Mouse (Mus musculus) G1E-ER4 (cell line): ENCODE results near the gene Hsh2d. TPM values are rescaled to one million over a fixed set of nuclear protein-coding genes. Genes with fewer than 3 reads are reported as not detected.

Source experiments
- GATA1 ChIP-seq: IDR thresholded peaks from one replicate; pipeline ENCODE4 v1.8.0; 2012; ENCODE audit warnings: low read length, inconsistent platforms
- polyA plus RNA-seq: library from polyadenylated mRNA; stranded (reverse); fragments of >175 nt; gene quantifications from 2 replicates; pipeline ENCODE4 v1.2.3, GENCODE M21; 2012

Hsh2d gene
- polyA plus RNA-seq = 0.12 and 0.25 TPM in 2 replicates

DNA sequence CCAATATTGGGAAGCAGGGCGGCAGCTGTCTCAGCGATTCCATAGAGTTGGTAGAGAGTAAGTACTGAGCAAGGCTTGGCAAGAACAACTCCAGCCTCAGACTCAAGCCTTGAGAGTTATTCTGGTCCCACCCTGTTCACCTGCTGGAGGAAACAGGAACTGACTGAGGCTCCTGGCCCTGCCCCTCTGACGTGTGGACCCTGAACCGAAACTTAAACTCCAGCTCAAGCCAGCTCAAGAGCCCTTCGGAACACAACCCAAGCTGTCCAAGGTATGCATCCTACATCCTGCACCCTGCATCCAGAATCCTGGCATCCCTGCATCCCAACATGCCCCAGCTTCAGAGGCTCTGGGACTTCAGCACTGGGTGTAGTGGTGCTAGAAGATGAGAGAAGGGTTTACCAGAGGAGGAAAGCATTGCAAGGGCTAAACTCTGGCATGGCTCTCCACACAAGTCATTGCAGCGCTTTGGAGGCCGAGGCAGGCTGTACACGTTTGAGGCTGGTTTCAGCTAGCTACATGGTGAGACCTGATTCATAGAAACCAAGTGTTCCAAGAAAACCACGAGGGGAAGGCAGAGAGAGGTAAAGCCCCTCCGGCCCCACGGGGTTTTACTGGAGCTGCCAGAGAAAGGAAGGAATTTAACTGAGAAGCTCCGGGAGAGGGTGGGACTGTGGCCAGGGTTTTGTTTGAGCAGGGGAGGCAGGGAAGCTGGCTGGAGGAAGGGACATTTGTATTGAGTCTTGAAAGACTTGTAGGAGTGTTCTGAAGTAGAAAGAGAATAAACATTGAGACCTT is at the start of gene Hsh2d:
Gene Hsh2d (plus strand): TSS at position 222 of the 798 bp plus-strand sequence.
- no peak for TF ChIP-seq GATA1

DNA sequence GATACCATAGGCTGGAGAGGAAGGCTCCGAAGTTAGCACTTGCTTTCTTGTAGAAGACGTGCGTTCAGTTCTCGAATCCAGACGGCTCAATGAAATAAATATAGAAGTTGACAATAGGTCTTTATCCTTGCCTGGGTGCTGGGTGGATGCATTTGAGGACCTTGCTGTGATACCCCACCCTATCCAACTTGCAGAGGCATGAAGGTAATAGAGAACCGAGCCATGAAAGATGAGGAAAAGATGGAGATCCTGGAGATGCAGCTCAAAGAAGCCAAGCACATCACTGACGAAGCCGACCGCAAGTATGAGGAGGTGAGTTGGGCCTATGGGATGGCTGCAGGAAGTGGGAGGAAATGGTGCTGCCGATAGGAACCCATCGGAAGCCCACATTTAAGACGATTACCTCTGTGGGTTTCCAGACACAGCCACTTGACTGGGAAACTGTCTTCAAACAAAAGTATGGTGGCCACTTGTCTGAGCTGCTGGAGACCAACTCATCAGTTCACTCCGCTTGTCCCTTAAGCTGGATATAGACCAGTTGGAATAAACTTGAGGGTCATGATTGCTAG is 46.1 kb upstream of the Hsh2d start:
- no peak for TF ChIP-seq GATA1

GRCm38 (mm10) chr8:72144345-72144975 is 45.0 kb upstream of the Hsh2d start:
- no peak for TF ChIP-seq GATA1

GRCm38 (mm10) chr8:72145511-72145910 is 43.9 kb upstream of the Hsh2d start:
- TF ChIP-seq GATA1 = no peak

DNA sequence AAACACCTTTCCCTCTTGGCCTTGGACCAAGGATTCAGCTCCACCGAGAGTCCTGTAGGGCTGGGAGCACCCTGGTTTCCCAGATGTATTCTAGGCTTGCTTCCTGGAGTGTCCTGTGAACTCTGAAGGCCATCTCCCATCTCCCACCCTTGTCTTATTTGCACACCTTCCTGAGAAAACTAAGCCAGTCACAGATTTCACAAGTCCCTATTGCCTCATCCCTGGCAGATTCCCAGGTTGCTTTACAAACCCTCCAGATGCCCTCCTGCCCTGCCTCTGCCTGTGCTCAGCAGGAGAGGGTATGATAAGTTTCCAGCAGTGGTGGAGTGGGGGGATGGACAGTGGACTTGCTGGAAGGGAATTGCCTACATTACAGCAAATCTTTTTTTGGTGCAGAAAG is 43.4 kb upstream of the Hsh2d start:
- TF ChIP-seq GATA1 = no peak

DNA sequence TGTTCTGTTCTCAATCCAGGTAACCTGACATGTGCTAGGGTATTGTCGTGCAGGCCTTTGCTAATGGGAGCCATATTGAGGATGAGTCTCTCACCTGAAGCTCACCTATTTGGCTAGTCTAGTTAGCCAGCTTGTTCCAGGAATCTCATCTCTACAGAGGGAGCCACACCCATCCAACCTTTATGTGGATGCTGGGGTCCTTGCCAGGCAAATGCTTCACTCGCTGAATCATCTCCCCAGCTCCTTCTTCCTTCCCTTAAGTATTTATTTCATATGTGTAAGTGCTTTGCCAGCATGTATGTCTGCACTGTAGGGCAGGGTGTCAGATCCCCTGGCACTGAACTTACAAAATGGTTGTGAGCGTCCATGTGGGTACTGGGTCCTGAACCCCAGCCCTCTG is 42.9 kb upstream of the Hsh2d start:
- TF ChIP-seq GATA1 = no peak

- TF ChIP-seq GATA1 = no peak
Observed at GRCm38 (mm10) chr8:72147266-72147665, 42.2 kb upstream of the Hsh2d start.

DNA sequence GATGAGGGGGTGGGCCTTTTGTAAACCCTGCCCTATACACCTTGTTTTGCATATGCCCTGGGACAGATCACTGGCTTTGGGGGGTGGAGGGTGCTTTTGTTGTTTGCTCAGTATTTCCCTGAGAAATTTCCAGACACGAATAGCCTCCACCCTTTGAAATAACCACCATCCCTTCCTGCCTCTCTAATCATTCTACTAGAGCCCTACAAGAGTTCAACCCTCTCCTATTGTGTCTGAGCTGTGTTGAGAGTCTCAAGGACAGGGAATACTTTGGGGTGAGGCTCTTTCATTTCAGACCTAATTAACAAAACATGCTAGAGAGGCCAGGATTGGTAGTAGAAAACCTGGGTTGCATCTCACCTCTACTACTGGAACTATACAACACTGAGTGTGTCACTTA is 40.4 kb upstream of the Hsh2d start:
- no peak for TF ChIP-seq GATA1

DNA sequence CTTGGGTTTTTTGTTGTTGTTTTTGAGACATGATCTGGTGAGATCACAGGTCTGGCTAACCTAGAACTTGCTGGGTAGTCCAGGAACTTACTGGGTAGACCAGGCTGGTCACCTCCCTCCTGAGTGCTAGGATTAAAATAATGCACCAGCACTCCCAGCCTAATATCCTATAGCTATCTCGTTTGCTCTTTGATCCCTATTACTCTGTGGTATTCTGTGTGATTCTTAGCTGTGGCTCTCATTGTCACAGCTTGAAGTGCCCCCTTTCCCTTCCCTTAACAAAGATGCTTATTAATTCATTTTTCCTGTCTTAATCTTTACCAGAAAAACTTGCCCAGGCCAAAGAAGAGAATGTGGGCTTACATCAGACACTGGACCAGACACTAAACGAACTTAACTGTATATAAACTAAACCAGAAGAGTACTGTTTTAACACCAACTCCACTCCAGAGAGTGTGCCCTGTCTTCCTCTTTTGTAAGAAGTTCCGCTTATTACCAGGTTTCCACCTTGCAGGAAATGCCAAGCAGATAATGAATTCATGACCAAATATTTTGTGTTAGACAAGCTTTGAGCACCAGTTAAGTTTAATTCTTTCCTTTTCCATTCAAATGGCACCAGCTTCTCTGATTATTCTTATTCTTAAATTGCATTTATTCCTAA is 37.9 kb upstream of the Hsh2d start:
- TF ChIP-seq GATA1 = no peak

DNA sequence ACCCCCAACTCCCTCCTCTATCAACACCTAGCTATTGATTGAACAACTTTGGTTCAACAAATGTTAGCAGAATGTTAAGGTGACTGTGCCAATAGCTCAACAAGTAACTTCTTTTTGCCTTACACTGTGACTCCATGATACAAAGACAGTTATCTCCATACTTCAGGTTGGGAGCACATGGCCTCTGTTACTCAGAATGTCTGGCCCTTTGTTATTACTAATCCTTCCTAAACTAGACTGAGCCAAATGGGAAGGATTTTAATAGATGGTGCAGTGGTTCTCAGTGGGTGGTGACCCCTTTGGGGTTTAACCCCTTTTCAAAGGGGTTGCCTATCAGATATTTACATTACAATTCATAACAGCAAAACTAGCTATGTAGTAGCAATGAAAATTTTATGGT is 36.1 kb upstream of the Hsh2d start:
- no peak for TF ChIP-seq GATA1

DNA sequence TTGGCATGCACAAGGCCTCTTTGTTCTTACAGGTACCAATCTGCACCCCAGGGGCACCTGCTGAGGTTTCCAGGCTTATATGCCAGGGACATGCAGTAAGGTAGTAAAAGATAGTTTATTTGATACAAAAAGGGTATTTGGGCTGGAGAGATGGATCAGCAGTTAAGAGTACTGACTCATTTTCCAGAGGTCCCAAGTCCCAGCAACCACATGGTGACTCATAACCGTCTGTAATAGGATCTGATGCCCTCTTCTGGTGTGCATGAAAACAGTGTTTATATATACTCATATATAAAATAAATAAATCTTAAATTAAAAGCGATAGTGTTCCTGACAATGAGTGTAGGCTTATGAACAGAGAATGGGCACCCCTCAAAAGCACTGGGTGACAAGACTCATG is 31.3 kb upstream of the Hsh2d start:
- no peak for TF ChIP-seq GATA1

DNA sequence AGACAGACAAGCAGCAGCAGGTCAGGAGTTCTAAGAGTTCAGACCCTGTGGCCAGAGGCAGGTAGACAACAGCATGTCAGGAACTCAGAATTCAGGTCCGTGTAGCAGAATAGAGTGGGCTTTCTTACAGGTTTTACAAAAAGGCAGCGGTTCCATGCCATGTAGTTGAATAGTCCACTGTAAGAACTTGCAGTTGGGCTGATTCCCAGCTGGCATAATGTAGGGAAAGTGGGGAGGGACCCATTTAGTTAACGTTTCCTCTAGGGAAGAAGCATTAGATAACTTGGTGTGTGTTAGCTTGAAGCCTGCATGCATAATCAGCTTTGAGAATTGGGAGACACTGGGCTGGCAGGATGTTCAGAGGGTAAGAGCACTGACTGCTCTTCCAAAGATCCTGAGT is 30.7 kb upstream of the Hsh2d start:
- TF ChIP-seq GATA1 = no peak

- no peak for TF ChIP-seq GATA1
Observed at GRCm38 (mm10) chr8:72160007-72160406, 29.4 kb upstream of the Hsh2d start.

- no peak for TF ChIP-seq GATA1
Observed at GRCm38 (mm10) chr8:72160707-72161697, 28.4 kb upstream of the Hsh2d start, which contains the start of gene Rab8a. TSS of gene Rab8a (plus strand) at chr8:72161200.

- TF ChIP-seq GATA1 = no peak
Observed at GRCm38 (mm10) chr8:72162821-72163220, 26.6 kb upstream of the Hsh2d start.
